Mouse (Mus musculus): ENCODE results near the gene Hivep3. TPM values are rescaled to one million over a fixed set of nuclear protein-coding genes. Genes with fewer than 3 reads are reported as not detected.

Hivep3 gene
- polyA plus RNA-seq, 2 experiments, result 3.8 to 5.1 TPM

DNA sequence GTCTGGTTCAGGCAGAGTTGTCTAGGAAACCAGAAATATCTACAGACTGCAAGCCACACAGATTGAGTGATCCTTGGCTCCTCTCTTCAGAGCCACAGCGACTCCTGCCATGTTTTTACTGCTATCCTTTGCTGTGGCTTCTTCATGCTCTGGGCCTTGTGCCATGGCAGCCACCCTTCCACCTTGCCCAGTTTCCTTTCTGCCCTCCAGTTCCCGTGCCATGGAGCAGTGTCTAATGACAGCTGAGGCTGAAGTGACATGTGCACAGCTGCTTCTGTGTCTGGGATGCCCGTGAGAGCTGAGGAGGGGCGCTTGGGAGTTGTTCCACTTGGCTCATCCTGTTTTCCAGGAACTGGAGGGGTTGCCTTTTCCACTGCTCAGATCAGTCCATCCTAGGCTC, 127.4 kb downstream of the Hivep3 start:
- WGBS, result 66% methylated on average over 4 of the region's 4 CpGs
- Histone ChIP-seq H3K27me3 (ENCODE audit: control insufficient read depth, insufficient read depth, low read length) (no peaks in the 10 kb centered on the region), H3K36me3 (ENCODE audit: control insufficient read depth, insufficient read depth, low read length) (no peaks in the 10 kb centered on the region), H3K4me1 (ENCODE audit: control insufficient read depth, insufficient read depth, low read length) (0 out of 2 replicates have a peak, but pooled peaks cover 1% of the 10 kb centered on the region), H3K4me3 (replicated peaks; ENCODE audit: low read length) (no peak overlapping the region), H3K4me2 (replicated peaks; ENCODE audit: low read depth, low read length, severe bottlenecking) (no peak overlapping the region), H3K9ac (ENCODE audit: low read depth, low read length, severe bottlenecking) (no peak overlapping the region), H3K9me3 (ENCODE audit: control insufficient read depth, low read length) (no peaks in the 10 kb centered on the region), H3K27ac (replicated peaks; ENCODE audit: low read depth, low read length) (no peak overlapping the region)
- DNase-seq (ENCODE audit: low spot score) (no peak), ATAC-seq (ENCODE audit: low FRiP score, low read depth) (no peak)
- no peak for TF ChIP-seq POLR2A (IDR thresholded peaks at IDR 0.05; ENCODE audit: borderline replicate concordance, extremely low read depth, insufficient read depth, insufficient read length)

DNA sequence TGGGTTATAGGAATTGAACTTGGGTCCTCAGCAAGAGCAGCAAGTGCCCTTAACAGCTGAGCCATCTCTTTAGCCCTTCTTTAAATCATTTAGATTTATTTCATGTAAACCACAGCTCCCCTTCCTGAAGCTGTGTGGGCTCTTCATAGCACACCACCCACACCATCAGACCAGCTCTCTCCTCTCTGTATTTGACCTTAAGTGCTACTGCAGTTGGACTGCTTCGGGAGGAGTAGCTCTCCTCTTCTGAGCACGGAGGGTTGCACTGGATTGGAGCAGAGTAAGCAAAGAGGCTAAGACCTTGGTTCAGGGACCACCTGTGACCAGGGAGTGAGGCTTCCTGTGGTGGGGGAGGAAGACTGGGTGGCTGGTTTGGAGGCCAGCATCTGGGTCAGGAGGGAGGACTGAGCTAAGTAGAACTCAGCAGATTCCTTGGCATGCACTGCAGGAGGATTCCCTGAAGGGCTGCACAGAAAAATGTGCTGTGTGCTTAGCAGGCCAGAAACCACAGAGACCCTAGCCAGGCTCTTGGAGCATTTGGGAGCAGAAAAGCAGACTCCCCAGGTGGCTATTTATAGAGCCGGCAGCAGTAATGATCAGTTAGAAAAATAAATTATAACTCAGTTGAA, 132.4 kb downstream of the Hivep3 start:
- Histone ChIP-seq H3K4me2 (replicated peaks; ENCODE audit: low read depth, low read length, severe bottlenecking) (no peak overlapping the region), H3K4me1 (ENCODE audit: control insufficient read depth, insufficient read depth, low read length) (peaks cover 4% of the 10 kb centered on the region; the same call in 1 of the 2 replicates), H3K27ac (replicated peaks; ENCODE audit: low read depth, low read length) (no peak overlapping the region), H3K4me3 (replicated peaks; ENCODE audit: low read length) (no peak overlapping the region), H3K27me3 (ENCODE audit: control insufficient read depth, insufficient read depth, low read length) (no peaks in the 10 kb centered on the region), H3K9ac (ENCODE audit: low read depth, low read length, severe bottlenecking) (no peak overlapping the region), H3K9me3 (ENCODE audit: control insufficient read depth, low read length) (no peaks in the 10 kb centered on the region), H3K36me3 (ENCODE audit: control insufficient read depth, insufficient read depth, low read length) (no peaks in the 10 kb centered on the region)
- ATAC-seq (ENCODE audit: low FRiP score, low read depth) (peak; percentile 55), DNase-seq (ENCODE audit: low spot score) (peak; percentile 50)
- WGBS, result 43% methylated on average over 3 of the region's 3 CpGs
- TF ChIP-seq POLR2A (IDR thresholded peaks at IDR 0.05; ENCODE audit: borderline replicate concordance, extremely low read depth, insufficient read depth, insufficient read length), result no peak

- no peak for ATAC-seq (ENCODE audit: low FRiP score, low read depth)
These were observed 133.5 kb downstream of the Hivep3 start for GRCm38 (mm10) chr4:119867132-119867531.

GRCm38 (mm10) chr4:119870411-119870810, 136.8 kb downstream of the Hivep3 start:
- ATAC-seq (ENCODE audit: low FRiP score, low read depth) (no peak), DNase-seq (ENCODE audit: low spot score) (no peak)

More at GRCm38 (mm10) chr4:119867132-119867531, 133.5 kb downstream of the Hivep3 start:
- WGBS, result 88% methylated on average over 3 of the region's 3 CpGs
- no peak overlapping the region for H3K4me2 ChIP-seq (replicated peaks; ENCODE audit: low read depth, low read length, severe bottlenecking)
- no peaks in the 10 kb centered on the region for H3K36me3 ChIP-seq (ENCODE audit: control insufficient read depth, insufficient read depth, low read length)
- no peaks in the 10 kb centered on the region for H3K27me3 ChIP-seq (ENCODE audit: control insufficient read depth, insufficient read depth, low read length)
- H3K9me3 ChIP-seq (ENCODE audit: control insufficient read depth, low read length), result no peaks in the 10 kb centered on the region
- peaks cover 4% of the 10 kb centered on the region; the same call in 1 of the 2 replicates for H3K4me1 ChIP-seq (ENCODE audit: control insufficient read depth, insufficient read depth, low read length)
- DNase-seq (ENCODE audit: low spot score), result no peak
- H3K27ac ChIP-seq (replicated peaks; ENCODE audit: low read depth, low read length), result no peak overlapping the region
- no peak overlapping the region for H3K9ac ChIP-seq (ENCODE audit: low read depth, low read length, severe bottlenecking)
- no peak overlapping the region for H3K4me3 ChIP-seq (replicated peaks; ENCODE audit: low read length)
- TF ChIP-seq POLR2A (IDR thresholded peaks at IDR 0.05; ENCODE audit: borderline replicate concordance, extremely low read depth, insufficient read depth, insufficient read length), result no peak

GRCm38 (mm10) chr4:119871441-119871840, 137.9 kb downstream of the Hivep3 start:
- WGBS, result 90% methylated on average over 2 of the region's 2 CpGs
- TF ChIP-seq POLR2A (IDR thresholded peaks at IDR 0.05; ENCODE audit: borderline replicate concordance, extremely low read depth, insufficient read depth, insufficient read length), result no peak
- Histone ChIP-seq H3K4me2 (replicated peaks; ENCODE audit: low read depth, low read length, severe bottlenecking) (no peak overlapping the region), H3K36me3 (ENCODE audit: control insufficient read depth, insufficient read depth, low read length) (no peaks in the 10 kb centered on the region), H3K9ac (ENCODE audit: low read depth, low read length, severe bottlenecking) (no peak overlapping the region), H3K4me3 (replicated peaks; ENCODE audit: low read length) (no peak overlapping the region), H3K4me1 (ENCODE audit: control insufficient read depth, insufficient read depth, low read length) (no peaks in the 10 kb centered on the region), H3K27ac (replicated peaks; ENCODE audit: low read depth, low read length) (no peak overlapping the region), H3K9me3 (ENCODE audit: control insufficient read depth, low read length) (no peaks in the 10 kb centered on the region), H3K27me3 (ENCODE audit: control insufficient read depth, insufficient read depth, low read length) (no peaks in the 10 kb centered on the region)
- DNase-seq (ENCODE audit: low spot score) (no peak), ATAC-seq (ENCODE audit: low FRiP score, low read depth) (no peak)

More at GRCm38 (mm10) chr4:119870411-119870810, 136.8 kb downstream of the Hivep3 start:
- no peaks in the 10 kb centered on the region for H3K9me3 ChIP-seq (ENCODE audit: control insufficient read depth, low read length)
- H3K4me3 ChIP-seq (replicated peaks; ENCODE audit: low read length), result no peak overlapping the region
- H3K27me3 ChIP-seq (ENCODE audit: control insufficient read depth, insufficient read depth, low read length), result no peaks in the 10 kb centered on the region
- no peak for TF ChIP-seq POLR2A (IDR thresholded peaks at IDR 0.05; ENCODE audit: borderline replicate concordance, extremely low read depth, insufficient read depth, insufficient read length)
- no peak overlapping the region for H3K4me2 ChIP-seq (replicated peaks; ENCODE audit: low read depth, low read length, severe bottlenecking)
- H3K36me3 ChIP-seq (ENCODE audit: control insufficient read depth, insufficient read depth, low read length), result no peaks in the 10 kb centered on the region
- no peak overlapping the region for H3K9ac ChIP-seq (ENCODE audit: low read depth, low read length, severe bottlenecking)
- WGBS, result 82% methylated on average over 6 of the region's 6 CpGs
- peaks cover 4% of the 10 kb centered on the region; the same call in 1 of the 2 replicates for H3K4me1 ChIP-seq (ENCODE audit: control insufficient read depth, insufficient read depth, low read length)
- no peak overlapping the region for H3K27ac ChIP-seq (replicated peaks; ENCODE audit: low read depth, low read length)
